Comparison of ENCODE assay signal across 23 mouse cellular contexts in the genomic region with DNA sequence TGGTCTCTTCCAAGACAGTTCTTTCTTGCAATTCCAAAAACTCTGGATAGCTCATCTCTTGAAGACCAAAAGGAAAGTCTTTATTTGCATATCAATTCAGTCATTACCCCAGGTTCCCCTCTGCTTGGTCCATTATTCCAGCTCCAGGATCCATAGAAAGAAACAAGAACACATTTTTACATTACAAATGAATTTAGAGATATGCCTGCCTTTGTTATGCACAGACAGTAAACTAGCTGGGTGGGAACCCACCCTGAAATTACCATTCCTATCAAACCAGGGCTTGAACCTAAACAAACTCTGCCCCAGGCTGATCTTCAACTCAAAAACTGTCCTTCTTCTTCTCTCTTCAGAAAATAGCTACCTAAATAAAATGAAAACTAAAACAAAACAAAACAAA.
DNase-seq lines count a peak whose midpoint lies in the region; ATAC-seq and TF ChIP-seq lines count a peak whose summit lies in the region.
"Had no signal": no experiment of that assay in that cellular context is flagged by ENCODE, and none has a peak within 500 bp of the region (broad histone marks: within the 10 kb centered on the region; RNA-seq: fewer than 3 reads in every experiment).

No protein-coding gene starts in this region.

- no peaks in the 10 kb centered on the region for H3K9me3 ChIP-seq in midbrain, embryonic 11.5 days (ENCODE audit: control insufficient read depth, low read length)
- no peaks in the 10 kb centered on the region for H3K9me3 ChIP-seq in midbrain, embryonic 10.5 days (replicated peaks)
- no peaks in the 10 kb centered on the region for H3K9me3 ChIP-seq in ES-E14 (ENCODE audit: control insufficient read depth, insufficient read depth, low read depth, low read length)
- H3K9me3 ChIP-seq: embryonic facial prominence, embryonic 10.5 days; embryonic facial prominence, embryonic 12.5 days; forebrain, embryonic 13.5 days; forebrain, embryonic 15.5 days had no signal

- peak; percentile 8 for DNase-seq in midbrain, embryonic 11.5 days (ENCODE audit: low spot score, missing footprints)
- no peak for DNase-seq in midbrain, embryonic 10.5 days (ENCODE audit: low spot score)
- DNase-seq in ES-E14 (ENCODE audit: low read depth, low spot score) (peak; percentile 55), WW6 (ENCODE audit: low read depth, low spot score) (peak; percentile 40)
- DNase-seq in gastrocnemius, postnatal 4 days (ENCODE audit: low spot score in 2 of 2) = no peak
- no peak for DNase-seq in layer of hippocampus, adult 18-20 months (ENCODE audit: low spot score in 2 of 2)
- DNase-seq in spleen, adult 18-20 months = no peak
- DNase-seq: adrenal gland, adult 8-10 months; adrenal gland, postnatal 14 days; adrenal gland, postnatal 36 days; B cell, adult 2 months; cerebellum, adult 18-20 months; cerebellum, adult 9-10 months; cerebellum, postnatal 10 days; cerebellum, postnatal 25 days; forebrain, postnatal 0 days had no signal

- H3K4me2 ChIP-seq in midbrain, embryonic 11.5 days = no peak overlapping the region
- H3K4me2 ChIP-seq: embryonic facial prominence, embryonic 12.5 days; forebrain, embryonic 13.5 days; forebrain, embryonic 15.5 days had no signal

- no peaks in the 10 kb centered on the region for H3K27me3 ChIP-seq in midbrain, embryonic 11.5 days (ENCODE audit: control insufficient read depth, insufficient read depth, low read length)
- H3K27me3 ChIP-seq in midbrain, embryonic 10.5 days (ENCODE audit: low read depth, poor library complexity, severe bottlenecking) = no peaks in the 10 kb centered on the region
- H3K27me3 ChIP-seq: CH12.LX; embryonic facial prominence, embryonic 12.5 days; forebrain, embryonic 13.5 days; forebrain, embryonic 15.5 days had no signal

- no peak overlapping the region for H3K4me3 ChIP-seq in midbrain, embryonic 11.5 days (ENCODE audit: low read depth, low read length)
- H3K4me3 ChIP-seq in midbrain, embryonic 10.5 days = no peak overlapping the region
- no peak overlapping the region for H3K4me3 ChIP-seq in ES-E14 (ENCODE audit: insufficient read depth in 1 of 2, low read depth in 1 of 2, low read length in 2 of 2, poor library complexity in 1 of 2, severe bottlenecking in 1 of 2)
- H3K4me3 ChIP-seq: embryonic facial prominence, embryonic 10.5 days; embryonic facial prominence, embryonic 12.5 days; forebrain, embryonic 13.5 days; forebrain, embryonic 15.5 days had no signal

- in situ Hi-C loops in ES-E14 (cut with MboI; ENCODE audit: low sequenced_read_pairs in 2 of 2, unreplicated experiment in 2 of 2) = no loop called here

- no peak overlapping the region for H3K27ac ChIP-seq in midbrain, embryonic 11.5 days (ENCODE audit: low read depth, low read length)
- H3K27ac ChIP-seq in midbrain, embryonic 10.5 days (replicated peaks) = no peak overlapping the region
- H3K27ac ChIP-seq in ES-E14 (ENCODE audit: insufficient read depth, low read depth, low read length, poor library complexity, severe bottlenecking) = no peak overlapping the region; the same call in 1 of the 2 replicates
- H3K27ac ChIP-seq: embryonic facial prominence, embryonic 10.5 days; embryonic facial prominence, embryonic 12.5 days; forebrain, embryonic 13.5 days; forebrain, embryonic 15.5 days had no signal

- no peaks in the 10 kb centered on the region for H3K36me3 ChIP-seq in midbrain, embryonic 11.5 days (ENCODE audit: control insufficient read depth, insufficient read depth, low read length)
- no peaks in the 10 kb centered on the region for H3K36me3 ChIP-seq in midbrain, embryonic 10.5 days
- H3K36me3 ChIP-seq in ES-E14 (ENCODE audit: control insufficient read depth, insufficient read depth, low read length, poor library complexity, severe bottlenecking) = no peaks in the 10 kb centered on the region
- H3K36me3 ChIP-seq: embryonic facial prominence, embryonic 10.5 days; embryonic facial prominence, embryonic 12.5 days; forebrain, embryonic 15.5 days had no signal

- H3K4me1 ChIP-seq in midbrain, embryonic 11.5 days (ENCODE audit: control insufficient read depth, insufficient read depth, low read length) = no peaks in the 10 kb centered on the region
- H3K4me1 ChIP-seq in midbrain, embryonic 10.5 days = no peaks in the 10 kb centered on the region
- H3K4me1 ChIP-seq in ES-E14 (ENCODE audit: control insufficient read depth in 2 of 2, insufficient read depth in 2 of 2, low read length in 2 of 2, poor library complexity in 1 of 2) = peaks cover 0 to 12% of the 10 kb centered on the region in 2 experiments; a peak in 2 of 4 replicates
- H3K4me1 ChIP-seq: embryonic facial prominence, embryonic 10.5 days; embryonic facial prominence, embryonic 12.5 days; forebrain, embryonic 13.5 days; forebrain, embryonic 15.5 days had no signal

- H3K9ac ChIP-seq in midbrain, embryonic 11.5 days (ENCODE audit: low read length) = no peak overlapping the region
- H3K9ac ChIP-seq in ES-E14 (ENCODE audit: insufficient read depth, low read depth, low read length, poor library complexity, severe bottlenecking) = no peak overlapping the region
- H3K9ac ChIP-seq: embryonic facial prominence, embryonic 12.5 days; forebrain, embryonic 13.5 days; forebrain, embryonic 15.5 days; forebrain, postnatal 0 days had no signal

- ATAC-seq in midbrain, embryonic 11.5 days (ENCODE audit: low FRiP score) = no peak
- ATAC-seq: activated CD4-positive, CD25-positive, alpha-beta regulatory T cell, adult 4 months; CD4-positive, CD25-positive, alpha-beta regulatory T cell, adult 4 months; forebrain, embryonic 13.5 days; forebrain, embryonic 15.5 days; forebrain, postnatal 0 days had no signal

TF ChIP-seq in ES-E14, 5 proteins besides CTCF, POLR2A, EP300 and RAD21:
- TF ChIP-seq MAFK (IDR thresholded peaks at IDR 0.05; ENCODE audit: insufficient read depth, low read depth, low read length) (no peak), ZNF384 (IDR thresholded peaks at IDR 0.05; ENCODE audit: low read depth, low read length) (no peak), ZC3H11A (IDR thresholded peaks at IDR 0.05; ENCODE audit: borderline replicate concordance, low read depth, low read length) (no peak), CHD2 (IDR thresholded peaks at IDR 0.05; ENCODE audit: low read depth, low read length) (0 out of 2 replicates have a peak, but pooled peaks have one; percentile 49), HCFC1 (IDR thresholded peaks at IDR 0.05; ENCODE audit: borderline replicate concordance, insufficient read depth, low read length) (no peak)

Comparison
In these comparisons a context has a peak if more than half of its experiments do, and no peak if none do; other contexts are left out.
1. DNase-seq: peak in midbrain, embryonic 11.5 days (single experiment), ES-E14 (single experiment) and WW6 (single experiment); none in midbrain, embryonic 10.5 days (single experiment), gastrocnemius, postnatal 4 days (0 of 2), layer of hippocampus, adult 18-20 months (0 of 2) and spleen, adult 18-20 months (0 of 2).